Mouse (Mus musculus) C2C12 (cell line): Measurements from ENCODE around the gene Trem2. TPM values are rescaled to one million over a fixed set of nuclear protein-coding genes. Genes with fewer than 3 reads are reported as not detected.
"Not testable (repeated sequence)": the region's sequence is repeated elsewhere in the genome, so short reads cannot be mapped to it uniquely, and the experiment has no call there.

Experiments used
- H3K27me3 ChIP-seq: one replicate; pipeline ENCODE4 v1.6.1; 2011; ENCODE audit not compliant: control insufficient read depth, insufficient read depth, insufficient read length
- H3K36me3 ChIP-seq: one replicate; pipeline ENCODE4 v1.6.1; 2011; ENCODE audit not compliant: control insufficient read depth, insufficient read depth
- H3K4me3 ChIP-seq: one replicate; pipeline ENCODE4 v1.5.1; 2011; ENCODE audit warnings: mild to moderate bottlenecking, control low read depth; ENCODE audit not compliant: poor library complexity, insufficient read depth, severe bottlenecking
- H3K79me2 ChIP-seq: one replicate; pipeline ENCODE4 v1.6.1; 2011; ENCODE audit not compliant: control insufficient read depth, insufficient read depth
- H3K79me3 ChIP-seq: one replicate; pipeline ENCODE4 v1.6.1; 2011; ENCODE audit warnings: low read depth, control low read depth
- H3ac ChIP-seq: one replicate; pipeline ENCODE3; 2011; ENCODE audit warnings: low read depth; ENCODE audit not compliant: control insufficient read depth, insufficient read length
- CEBPB ChIP-seq: IDR thresholded peaks from one replicate; pipeline ENCODE4 v1.6.1; 2011; ENCODE audit warnings: low read depth, mild to moderate bottlenecking, control low read depth, moderate library complexity
- CTCF ChIP-seq: IDR thresholded peaks from one replicate; pipeline ENCODE4 v1.5.1; 2011; ENCODE audit not compliant: control insufficient read depth, insufficient read depth, insufficient read length
- FOSL1 ChIP-seq: IDR thresholded peaks from one replicate; pipeline ENCODE4 v1.8.0; 2011; ENCODE audit warnings: mild to moderate bottlenecking, low read length; ENCODE audit not compliant: poor library complexity, insufficient read depth, severe bottlenecking
- MAX ChIP-seq: IDR thresholded peaks from one replicate; pipeline ENCODE4 v1.6.1; 2011; ENCODE audit warnings: mild to moderate bottlenecking, control low read depth
- MYOD1 ChIP-seq: IDR thresholded peaks from one replicate; pipeline ENCODE4 v1.6.1; 2011; ENCODE audit warnings: low read depth; ENCODE audit not compliant: control insufficient read depth, insufficient read length
- MYOG ChIP-seq: IDR thresholded peaks from one replicate; pipeline ENCODE4 v1.6.1; 2011; ENCODE audit not compliant: control insufficient read depth, insufficient read length; ENCODE audit errors: extremely low read depth
- USF1 ChIP-seq: IDR thresholded peaks from one replicate; pipeline ENCODE4 v1.6.1; 2011; ENCODE audit warnings: low read depth, mild to moderate bottlenecking, control low read depth, moderate library complexity
- polyA plus RNA-seq: library from polyadenylated mRNA; unstranded; fragments of >200 nt; fragmentation: generic; extraction: Trizol; gene quantifications from one replicate; pipeline ENCODE4 v1.2.1, GENCODE M21; 2012; ENCODE audit warnings: missing spikeins

Gene Trem2
- polyA plus RNA-seq, 1 experiment = not detected

DNA sequence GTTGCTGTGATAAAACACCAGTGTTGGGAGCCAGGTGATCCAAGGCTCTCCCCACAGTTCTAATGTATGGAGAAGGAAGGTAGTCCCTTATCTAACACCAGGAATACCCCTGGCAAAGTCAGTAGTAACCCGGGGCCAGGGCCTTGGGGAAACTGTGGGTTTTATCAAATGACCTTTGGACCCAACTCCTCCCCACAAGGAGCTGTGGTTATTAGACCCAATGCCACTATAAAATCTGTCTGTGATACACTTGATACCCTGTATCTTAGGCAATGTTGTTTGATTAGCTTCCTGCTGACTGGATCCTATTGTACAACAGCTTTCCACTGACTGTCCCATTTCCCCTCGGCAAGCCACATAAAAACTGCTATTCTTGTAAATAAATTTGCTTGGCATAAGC lies 34.1 kb upstream of the Trem2 start:
- Histone ChIP-seq H3ac (no peak overlapping the region), H3K27me3 (no peaks in the 10 kb centered on the region), H3K79me3 (no peaks in the 10 kb centered on the region), H3K4me3 (no peak overlapping the region), H3K36me3 (no peaks in the 10 kb centered on the region), H3K79me2 (no peaks in the 10 kb centered on the region)
- TF ChIP-seq FOSL1 (no peak), MAX (no peak), MYOD1 (no peak), CTCF (no peak), USF1 (no peak), CEBPB (no peak), MYOG (no peak)

DNA sequence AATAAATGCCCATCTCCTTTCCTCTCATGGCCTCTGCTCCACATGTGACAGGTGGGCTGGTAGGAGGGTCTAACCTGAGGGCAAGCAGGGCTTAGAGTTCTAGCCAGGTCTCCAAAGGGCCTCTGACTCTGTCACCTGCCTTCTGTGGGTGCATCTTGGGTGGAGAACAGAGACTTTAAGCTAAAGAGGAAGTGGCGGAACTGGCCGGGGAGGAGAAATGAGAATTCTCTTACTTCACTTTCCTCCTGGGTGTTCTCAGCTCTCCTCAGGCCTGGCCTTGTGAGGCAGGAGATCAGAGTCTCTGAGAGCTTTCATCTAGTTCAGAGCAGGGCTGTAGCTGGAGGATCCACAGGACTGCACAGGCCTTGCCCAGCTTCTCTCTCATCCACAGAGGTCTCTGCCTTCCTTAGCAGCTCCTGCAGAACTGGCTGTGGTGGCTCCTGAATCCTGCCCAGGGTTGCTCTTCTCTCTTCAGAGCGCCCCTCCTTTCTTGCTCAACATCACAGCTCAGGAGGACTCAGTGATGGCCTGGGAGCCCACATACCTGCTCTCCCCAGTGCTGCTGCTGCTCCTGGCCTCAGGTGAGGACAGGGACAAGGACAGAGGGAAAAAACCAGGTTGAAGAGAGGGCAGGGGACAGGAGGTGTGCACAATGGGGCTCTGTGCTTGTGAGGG lies 30.2 kb upstream of the Trem2 start, which contains the start of gene B430306N03Rik:
B430306N03Rik (plus strand) TSS at position 237 of the 675 bp plus-strand sequence.
- not testable (repeated sequence) for H3K4me3 ChIP-seq, H3K36me3 ChIP-seq, H3K79me2 ChIP-seq, H3K27me3 ChIP-seq, H3ac ChIP-seq, H3K79me3 ChIP-seq

DNA sequence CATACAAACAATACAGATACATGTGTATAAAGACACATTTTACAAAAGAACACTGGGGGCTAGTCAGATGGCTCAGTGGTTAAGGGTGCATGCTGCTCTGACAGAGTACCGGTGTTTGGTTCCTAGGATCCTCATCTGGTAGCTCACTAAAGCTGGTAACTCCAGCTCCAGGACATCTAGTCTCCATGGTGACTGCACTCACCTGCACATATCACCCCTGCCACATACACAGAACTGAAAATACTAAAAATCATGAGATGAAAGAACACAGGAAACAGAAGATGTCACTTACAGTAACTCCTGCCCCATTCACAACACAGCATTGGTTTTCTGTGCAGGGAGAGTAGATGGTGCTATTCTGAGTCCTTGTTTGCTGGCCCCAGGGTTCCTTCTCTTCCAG lies 27.5 kb upstream of the Trem2 start:
- H3K27me3 ChIP-seq = no peaks in the 10 kb centered on the region
- TF ChIP-seq USF1 (no peak), MYOG (no peak), FOSL1 (no peak), MAX (no peak), MYOD1 (no peak), CTCF (no peak), CEBPB (no peak)
- H3K79me3 ChIP-seq = no peaks in the 10 kb centered on the region
- no peaks in the 10 kb centered on the region for H3K79me2 ChIP-seq
- H3K4me3 ChIP-seq = no peak overlapping the region
- no peak overlapping the region for H3ac ChIP-seq
- H3K36me3 ChIP-seq = no peaks in the 10 kb centered on the region

DNA sequence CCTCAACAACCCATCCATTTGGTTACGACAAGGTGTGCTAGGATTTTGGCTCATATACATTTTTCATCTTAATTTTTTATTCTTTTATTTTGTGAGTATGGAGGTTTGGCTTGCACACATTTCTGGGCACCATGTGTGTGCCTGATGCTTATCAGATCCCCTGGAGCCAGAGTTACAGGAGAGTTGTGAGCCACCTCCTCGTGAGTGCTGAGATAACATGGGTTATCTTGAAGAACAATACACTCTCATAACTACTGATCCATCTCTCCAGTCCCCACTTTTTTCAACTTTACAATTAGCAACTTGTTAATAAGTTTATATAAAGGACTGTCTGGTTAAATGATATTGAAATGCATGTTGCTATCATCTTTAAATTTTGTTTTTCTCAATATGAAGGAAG lies 24.9 kb upstream of the Trem2 start:
- no peak overlapping the region for H3K4me3 ChIP-seq
- H3K79me3 ChIP-seq = no peaks in the 10 kb centered on the region
- no peak overlapping the region for H3ac ChIP-seq
- H3K79me2 ChIP-seq = no peaks in the 10 kb centered on the region
- H3K36me3 ChIP-seq = no peaks in the 10 kb centered on the region
- TF ChIP-seq MYOG (no peak), USF1 (no peak), CTCF (no peak), FOSL1 (no peak), MYOD1 (no peak), MAX (no peak), CEBPB (no peak)
- H3K27me3 ChIP-seq = no peaks in the 10 kb centered on the region

DNA sequence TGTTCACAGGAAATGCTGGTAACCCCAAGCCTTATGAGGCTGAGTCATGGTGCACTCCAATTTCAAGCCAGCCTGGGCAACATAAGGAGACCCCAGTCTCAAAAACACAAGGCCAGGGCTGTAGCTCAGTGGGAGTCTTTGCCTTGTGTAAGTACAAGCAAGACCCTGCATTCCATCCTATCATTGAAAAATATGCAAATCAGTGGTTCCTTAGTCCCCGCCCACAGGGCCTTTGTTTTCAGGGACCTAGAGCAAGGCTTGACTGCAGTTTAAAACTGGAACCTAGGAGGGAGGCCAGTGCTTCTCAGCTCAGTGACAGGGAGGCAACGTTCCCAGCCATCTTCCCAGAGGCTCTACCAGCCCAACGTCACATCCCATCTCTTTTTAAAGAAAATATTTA lies 23.0 kb upstream of the Trem2 start:
- TF ChIP-seq USF1 = no peak
- no peak for TF ChIP-seq FOSL1
- no peak for TF ChIP-seq MYOG
- no peak for TF ChIP-seq CTCF
- no peak for TF ChIP-seq MAX
- no peaks in the 10 kb centered on the region for H3K27me3 ChIP-seq
- H3K79me3 ChIP-seq = no peaks in the 10 kb centered on the region
- H3ac ChIP-seq = no peak overlapping the region
- H3K4me3 ChIP-seq = no peak overlapping the region
- H3K79me2 ChIP-seq = no peaks in the 10 kb centered on the region
- no peaks in the 10 kb centered on the region for H3K36me3 ChIP-seq

DNA sequence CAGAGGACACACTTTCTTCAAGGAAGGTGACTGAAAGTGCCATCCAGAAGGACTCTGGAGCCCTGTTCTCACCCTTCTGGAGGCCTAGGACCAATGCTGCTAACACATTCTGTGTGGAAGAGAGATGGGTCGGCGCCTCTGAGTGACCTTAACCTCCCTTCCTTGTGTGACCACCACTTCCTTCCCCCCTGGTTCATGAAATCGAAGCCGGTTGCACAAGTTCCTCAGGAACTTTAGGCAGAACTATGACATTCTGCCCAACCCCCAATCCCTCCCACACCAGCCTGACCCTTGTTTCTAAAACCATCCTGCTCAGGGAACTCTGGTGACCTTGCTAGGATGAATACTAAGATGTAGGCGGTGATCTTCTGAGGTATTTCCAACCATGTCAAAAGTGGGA lies 21.9 kb upstream of the Trem2 start:
- Histone ChIP-seq H3ac (no peak overlapping the region), H3K27me3 (no peaks in the 10 kb centered on the region), H3K36me3 (no peaks in the 10 kb centered on the region), H3K4me3 (no peak overlapping the region), H3K79me2 (no peaks in the 10 kb centered on the region), H3K79me3 (no peaks in the 10 kb centered on the region)
- TF ChIP-seq CEBPB = no peak
- no peak for TF ChIP-seq FOSL1
- no peak for TF ChIP-seq CTCF
- TF ChIP-seq MYOG = no peak
- no peak for TF ChIP-seq MYOD1
- TF ChIP-seq MAX = no peak
- TF ChIP-seq USF1 = no peak
